Mouse (Mus musculus): ENCODE data around the gene Sfxn4. TPM values are rescaled to one million over a fixed set of nuclear protein-coding genes. Genes with fewer than 3 reads are reported as not detected.

Sfxn4 gene
- total and polyA plus RNA-seq, 3 experiments, result 2.2 to 3.9 (median 3.1) TPM

DNA sequence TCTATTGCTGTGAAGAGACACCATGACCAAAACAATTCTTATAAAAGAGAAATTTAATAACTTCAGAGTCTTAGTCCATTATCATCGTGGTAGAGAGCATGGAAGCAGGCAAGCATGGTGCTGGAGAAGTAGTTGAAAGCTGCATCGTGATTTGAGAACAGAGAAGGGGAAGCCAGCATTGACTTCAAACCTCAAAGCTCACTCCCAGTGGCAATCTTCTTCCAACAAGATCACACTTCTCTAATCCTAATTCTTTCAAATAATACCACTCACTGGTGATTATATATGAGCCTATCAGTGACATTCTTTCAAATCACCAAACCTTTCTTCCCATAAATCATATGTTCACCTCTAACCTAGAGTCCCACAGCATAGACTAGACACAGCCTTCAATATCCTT lies 56.4 kb downstream of the Sfxn4 start:
- dilution Hi-C loops (cut with MboI; ENCODE audit: extremely low pct_ligation_motif_present, extremely low pct_unique_long_range_greater_than_20kb, low sequenced_read_pairs), result no loop called here

GRCm38 (mm10) chr19:60799867-60800569 lies 61.3 kb downstream of the Sfxn4 start:
- dilution Hi-C loops (cut with MboI; ENCODE audit: extremely low pct_ligation_motif_present, extremely low pct_unique_long_range_greater_than_20kb, low sequenced_read_pairs) (no loop called here), in situ Hi-C loops (cut with MboI; ENCODE audit: low pct_ligation_motif_present, low pct_unique_long_range_greater_than_20kb, low sequenced_read_pairs) (no loop called here)
- DNase-seq (ENCODE audit: extremely low read depth), result no peak
- H3K36me3 ChIP-seq (replicated peaks in 1 of 2; ENCODE audit: control insufficient read depth in 1 of 2, insufficient read depth in 1 of 2, low read length in 1 of 2), result no peaks in the 10 kb centered on the region
- peaks cover 6% of the 10 kb centered on the region for H3K27me3 ChIP-seq (replicated peaks)
- no peaks in the 10 kb centered on the region for H3K79me2 ChIP-seq (replicated peaks; ENCODE audit: control insufficient read depth, extremely low read depth, insufficient read depth, poor library complexity, severe bottlenecking)
- peak; percentile 48 for TF ChIP-seq ZNF384 (IDR thresholded peaks at IDR 0.05; ENCODE audit: low read depth, low read length)
- TF ChIP-seq JUN (IDR thresholded peaks at IDR 0.05; ENCODE audit: insufficient read depth, low read depth, low read length), result no peak
- no peak overlapping the region for H3K27ac ChIP-seq (ENCODE audit: insufficient read depth, low read depth)
- no peak overlapping the region for H3K4me3 ChIP-seq (replicated peaks in 1 of 3; ENCODE audit: low read depth in 2 of 3, low read length in 2 of 3, poor library complexity in 1 of 3)
- H3K4me2 ChIP-seq (ENCODE audit: insufficient read depth, low read depth, poor library complexity, severe bottlenecking), result no peak overlapping the region
- H3K4me1 ChIP-seq (ENCODE audit: control insufficient read depth in 1 of 2, insufficient read depth in 2 of 2), result peaks cover 0 to 5% of the 10 kb centered on the region in 2 experiments; a peak in 2 of 4 replicates
- H3K9ac ChIP-seq (ENCODE audit: insufficient read depth, low read depth), result no peak overlapping the region
- H3K9me3 ChIP-seq (replicated peaks; ENCODE audit: low read length), result no peaks in the 10 kb centered on the region

More for the DNA sequence above, 56.4 kb downstream of the Sfxn4 start:
- Histone ChIP-seq H3K4me3 (replicated peaks in 1 of 3; ENCODE audit: low read depth in 2 of 3, low read length in 2 of 3, poor library complexity in 1 of 3) (no peak overlapping the region), H3K79me2 (replicated peaks; ENCODE audit: control insufficient read depth, extremely low read depth, insufficient read depth, poor library complexity, severe bottlenecking) (no peaks in the 10 kb centered on the region), H3K36me3 (replicated peaks in 1 of 2; ENCODE audit: control insufficient read depth in 1 of 2, insufficient read depth in 1 of 2, low read length in 1 of 2) (no peaks in the 10 kb centered on the region), H3K4me2 (ENCODE audit: insufficient read depth, low read depth, poor library complexity, severe bottlenecking) (no peak overlapping the region), H3K4me1 (ENCODE audit: control insufficient read depth in 1 of 2, insufficient read depth in 2 of 2) (no peaks in the 10 kb centered on the region), H3K27me3 (replicated peaks) (peaks cover 1% of the 10 kb centered on the region), H3K27ac (ENCODE audit: insufficient read depth, low read depth) (no peak overlapping the region), H3K9me3 (replicated peaks; ENCODE audit: low read length) (no peaks in the 10 kb centered on the region), H3K9ac (ENCODE audit: insufficient read depth, low read depth) (no peak overlapping the region)
- DNase-seq (ENCODE audit: extremely low read depth), result no peak
- TF ChIP-seq BHLHE40 (IDR thresholded peaks at IDR 0.05; ENCODE audit: low read depth, low read length), result no peak
- no peak for TF ChIP-seq TCF12 (IDR thresholded peaks at IDR 0.05; ENCODE audit: low read depth, low read length)
- no peak for TF ChIP-seq NELFE (IDR thresholded peaks at IDR 0.05; ENCODE audit: low read depth, low read length)
- no peak for TF ChIP-seq ZKSCAN1 (IDR thresholded peaks at IDR 0.05; ENCODE audit: borderline replicate concordance, low read depth, low read length)
- no peak for TF ChIP-seq CHD1 (IDR thresholded peaks at IDR 0.05; ENCODE audit: low read depth, low read length)
- TF ChIP-seq POLR2AphosphoS2 (IDR thresholded peaks at IDR 0.05; ENCODE audit: low read depth, low read length), result no peak
- TF ChIP-seq KAT2A (IDR thresholded peaks at IDR 0.05; ENCODE audit: insufficient replicate concordance, low read length), result no peak
- TF ChIP-seq ETS1 (conservative IDR thresholded peaks at IDR 0.05; ENCODE audit: low read depth, low read length), result no peak
- no peak for TF ChIP-seq ZC3H11A (IDR thresholded peaks at IDR 0.05; ENCODE audit: low read depth, low read length)
- no peak for TF ChIP-seq MAX (IDR thresholded peaks at IDR 0.05; ENCODE audit: low read length)
- TF ChIP-seq EP300 (IDR thresholded peaks at IDR 0.05; ENCODE audit: low read length), result no peak
- no peak for TF ChIP-seq HCFC1 (IDR thresholded peaks at IDR 0.05; ENCODE audit: low read depth, low read length)
- TF ChIP-seq CHD2 (IDR thresholded peaks at IDR 0.05; ENCODE audit: low read length), result no peak
- TF ChIP-seq UBTF (IDR thresholded peaks at IDR 0.05; ENCODE audit: low read depth, low read length), result no peak
- TF ChIP-seq CTCF (conservative IDR thresholded peaks at IDR 0.05 in 1 of 2, IDR thresholded peaks at IDR 0.05 in 1 of 2; ENCODE audit: low read depth in 2 of 2, low read length in 2 of 2), result no peak
- TF ChIP-seq NRF1 (IDR thresholded peaks at IDR 0.05; ENCODE audit: low read depth, low read length), result no peak
- no peak for TF ChIP-seq MXI1 (IDR thresholded peaks at IDR 0.05; ENCODE audit: low read depth, low read length)
- TF ChIP-seq TBP (conservative IDR thresholded peaks at IDR 0.05; ENCODE audit: low read depth, low read length), result no peak
- in situ Hi-C loops (cut with MboI; ENCODE audit: low pct_ligation_motif_present, low pct_unique_long_range_greater_than_20kb, low sequenced_read_pairs), result no loop called here
